Mouse (Mus musculus) small intestine, adult 2 months (tissue): ENCODE results near the gene Dlgap1.

Experiments used
- CTCF ChIP-seq: fragments of 200-500 bp; IDR thresholded peaks from 2 replicates; pipeline ENCODE4 v1.5.1; 2012; ENCODE audit warnings: low read depth, mild to moderate bottlenecking, control low read depth, inconsistent platforms, low read length, moderate library complexity, mixed read lengths; ENCODE audit not compliant: insufficient replicate concordance, insufficient read length; ENCODE audit errors: extremely low read depth
- POLR2A ChIP-seq: fragments of 200-500 bp; IDR thresholded peaks from 2 replicates; pipeline ENCODE4 v1.6.1; 2012; ENCODE audit warnings: low read depth, mild to moderate bottlenecking, control low read depth, inconsistent platforms, low read length, moderate library complexity

DNA sequence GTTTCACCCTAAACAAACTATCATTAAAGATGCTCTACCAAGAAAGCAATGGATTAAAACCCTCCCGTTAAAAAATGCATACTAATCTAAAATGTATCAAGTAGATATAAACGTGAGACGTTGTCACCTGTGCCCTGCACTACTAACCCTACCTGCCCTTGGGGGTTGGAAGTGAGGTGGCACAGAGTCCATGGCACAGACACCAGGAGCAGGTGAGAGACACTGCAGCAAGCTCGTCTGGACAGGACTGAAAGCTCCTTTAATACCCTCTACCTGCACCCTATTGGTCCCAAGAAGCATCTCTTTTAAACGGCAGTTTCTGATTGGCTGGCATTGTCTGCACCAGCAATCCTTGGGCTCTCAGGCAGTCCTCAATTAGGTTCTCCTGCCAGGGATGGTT lies 464.0 kb downstream of the Dlgap1 start:
- TF ChIP-seq CTCF, result no peak
- TF ChIP-seq POLR2A, result no peak
